Mouse (Mus musculus) hindbrain, embryonic 11.5 days (tissue): ENCODE data around the gene Zpld1. TPM values are rescaled to one million over a fixed set of nuclear protein-coding genes. Genes with fewer than 3 reads are reported as not detected.

ENCODE experiments used
- ATAC-seq: fragments of 200-750 bp; cut with Nextera tagmentation; 2 replicates; pipeline ENCODE4 v1.8.0; 2017; ENCODE audit warnings: mild to moderate bottlenecking, moderate TSS enrichment, moderate library complexity; ENCODE audit not compliant: low FRiP score
- DNase-seq: peaks from one replicate; pipeline ENCODE4 v3.0.0-alpha.2; 2015; ENCODE audit warnings: low spot score
- H3K27ac ChIP-seq: fragments of 300-500 bp; sonication (generic); 2 replicates; pipeline ENCODE4 v1.5.1; 2014; ENCODE audit warnings: mild to moderate bottlenecking, low read depth, low read length
- H3K27me3 ChIP-seq: fragments of 300-500 bp; sonication (generic); 2 replicates; pipeline ENCODE4 v1.6.1; 2014; ENCODE audit warnings: mild to moderate bottlenecking, low read length, moderate library complexity, mixed read lengths; ENCODE audit not compliant: control insufficient read depth, insufficient read depth
- H3K36me3 ChIP-seq: fragments of 300-500 bp; sonication (generic); 2 replicates; pipeline ENCODE4 v1.6.1; 2014; ENCODE audit warnings: mild to moderate bottlenecking, low read length, moderate library complexity, mixed read lengths; ENCODE audit not compliant: control insufficient read depth, insufficient read depth
- H3K4me1 ChIP-seq: fragments of 300-500 bp; sonication (generic); replicated peaks from 2 replicates; pipeline ENCODE4 v1.6.1; 2014; ENCODE audit warnings: low read length, mixed read lengths; ENCODE audit not compliant: control insufficient read depth, insufficient read depth
- H3K4me2 ChIP-seq: fragments of 300-500 bp; sonication (generic); replicated peaks from 2 replicates; pipeline ENCODE4 v1.6.1; 2014; ENCODE audit warnings: mild to moderate bottlenecking, low read depth, low read length
- H3K4me3 ChIP-seq: fragments of 300-500 bp; sonication (generic); 2 replicates; pipeline ENCODE4 v1.5.1; 2014; ENCODE audit warnings: low read depth, low read length
- H3K9ac ChIP-seq: fragments of 300-500 bp; sonication (generic); 2 replicates; pipeline ENCODE4 v1.6.1; 2014; ENCODE audit warnings: low read depth, low read length
- H3K9me3 ChIP-seq: fragments of 300-500 bp; sonication (generic); 2 replicates; pipeline ENCODE4 v1.6.1; 2016; ENCODE audit warnings: low read length; ENCODE audit not compliant: control insufficient read depth
- WGBS: fragments of 180-500 bp; shearing (Covaris S2); extraction: QIAGEN DNeasy Blood & Tissue Kit; methylation state at CpG from one replicate; pipeline ENCODE4 v1.1.7; 2014; 5-methylcytosine and 5-hydroxymethylcytosine counted together
- polyA plus RNA-seq: library from polyadenylated mRNA; unstranded; fragments of >200 nt; fragmentation: Nextera tagmentation; extraction: Ambion mirVana; gene quantifications from 2 replicates; pipeline ENCODE4 v1.2.1, GENCODE M21; 2014

Zpld1 gene
- polyA plus RNA-seq = 2.0 and 2.1 TPM in 2 replicates

DNA sequence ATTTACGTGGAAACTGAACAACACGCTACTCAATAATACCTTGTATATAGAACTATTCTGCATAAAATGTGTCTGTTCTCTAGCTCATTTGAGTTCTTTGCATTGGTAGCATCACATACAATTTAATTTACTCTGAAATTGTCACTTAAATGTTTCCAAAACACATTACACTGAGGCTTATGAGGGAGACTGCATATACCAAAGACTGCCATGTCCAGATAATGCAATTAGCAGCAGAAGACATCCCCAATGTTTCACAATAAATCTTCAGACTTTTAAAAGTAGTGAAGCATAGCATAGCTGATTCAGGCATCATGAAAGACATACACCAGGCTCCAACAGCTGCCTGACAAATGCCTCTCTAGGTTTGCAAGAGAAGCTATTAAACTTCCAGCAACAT, at the start of gene Zpld1:
Gene Zpld1 (minus strand): TSS at position 101 of the 400 bp plus-strand sequence.
- Histone ChIP-seq H3K4me3 (no peak within 1 kb of the TSS), H3K4me2 (no peak within 1 kb of the TSS), H3K27ac (no peak within 1 kb of the TSS), H3K4me1 (no peaks in the 10 kb centered on the region), H3K36me3 (no peaks in the 10 kb centered on the region), H3K9ac (no peak within 1 kb of the TSS), H3K27me3 (no peaks in the 10 kb centered on the region), H3K9me3 (no peaks in the 10 kb centered on the region)
- ATAC-seq (no peak), DNase-seq (no peak)
- 95% methylated on average over 2 of the region's 2 CpGs for WGBS

GRCm38 (mm10) chr16:55345644-55346043, 47.9 kb upstream of the Zpld1 start:
- Histone ChIP-seq H3K27ac (no peak overlapping the region), H3K9ac (no peak overlapping the region), H3K4me2 (no peak overlapping the region), H3K27me3 (no peaks in the 10 kb centered on the region), H3K36me3 (no peaks in the 10 kb centered on the region), H3K4me1 (no peaks in the 10 kb centered on the region), H3K9me3 (no peaks in the 10 kb centered on the region), H3K4me3 (no peak overlapping the region)
- WGBS = 73% methylated on average over 3 of the region's 3 CpGs
- DNase-seq (no peak), ATAC-seq (no peak)

- no peaks in the 10 kb centered on the region for H3K27me3 ChIP-seq
- 46% methylated on average over 7 of the region's 8 CpGs for WGBS
- peak overlapping the region; percentile 43; the same call in 1 of the 2 replicates for H3K27ac ChIP-seq
- H3K9me3 ChIP-seq = no peaks in the 10 kb centered on the region
- peak; percentile 68 for DNase-seq
- H3K4me2 ChIP-seq = no peak overlapping the region
- H3K4me3 ChIP-seq = no peak overlapping the region
- ATAC-seq = peak; percentile 99
- H3K36me3 ChIP-seq = no peaks in the 10 kb centered on the region
- no peaks in the 10 kb centered on the region for H3K4me1 ChIP-seq
- no peak overlapping the region for H3K9ac ChIP-seq
Measured at GRCm38 (mm10) chr16:55321542-55322514, 24.0 kb upstream of the Zpld1 start.

DNA sequence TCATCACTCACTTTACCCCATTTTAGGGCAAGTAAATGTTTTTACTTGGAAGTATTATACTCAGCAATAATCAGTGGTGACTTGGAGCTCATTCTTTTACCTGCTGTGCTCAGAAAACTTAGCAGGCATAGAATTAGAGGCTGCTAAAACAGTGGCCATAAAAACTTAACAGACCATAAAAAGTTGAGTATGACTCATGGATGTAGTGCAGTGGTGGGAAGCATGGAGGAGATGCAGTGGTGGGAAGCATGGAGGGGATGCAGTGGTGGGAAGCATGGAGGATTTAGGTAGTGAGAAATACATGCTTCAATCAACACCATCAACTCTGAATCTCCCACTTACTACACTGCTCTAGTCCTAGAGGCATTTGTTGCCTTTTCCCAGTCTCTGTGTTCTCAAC, 19.2 kb upstream of the Zpld1 start:
- Histone ChIP-seq H3K27me3 (no peaks in the 10 kb centered on the region), H3K27ac (no peak overlapping the region), H3K4me1 (no peaks in the 10 kb centered on the region), H3K9ac (no peak overlapping the region), H3K4me3 (no peak overlapping the region), H3K36me3 (no peaks in the 10 kb centered on the region), H3K4me2 (no peak overlapping the region), H3K9me3 (no peaks in the 10 kb centered on the region)
- ATAC-seq (no peak), DNase-seq (no peak)

- 85% methylated on average over 3 of the region's 3 CpGs for WGBS
- H3K4me3 ChIP-seq = no peak overlapping the region
- H3K27ac ChIP-seq = no peak overlapping the region
- ATAC-seq (no peak), DNase-seq (no peak)
- H3K4me1 ChIP-seq = no peaks in the 10 kb centered on the region
- no peaks in the 10 kb centered on the region for H3K9me3 ChIP-seq
- H3K27me3 ChIP-seq = no peaks in the 10 kb centered on the region
- H3K9ac ChIP-seq = no peak overlapping the region
- no peaks in the 10 kb centered on the region for H3K36me3 ChIP-seq
- H3K4me2 ChIP-seq = no peak overlapping the region
Measured at GRCm38 (mm10) chr16:55312106-55312505, 14.3 kb upstream of the Zpld1 start.

DNA sequence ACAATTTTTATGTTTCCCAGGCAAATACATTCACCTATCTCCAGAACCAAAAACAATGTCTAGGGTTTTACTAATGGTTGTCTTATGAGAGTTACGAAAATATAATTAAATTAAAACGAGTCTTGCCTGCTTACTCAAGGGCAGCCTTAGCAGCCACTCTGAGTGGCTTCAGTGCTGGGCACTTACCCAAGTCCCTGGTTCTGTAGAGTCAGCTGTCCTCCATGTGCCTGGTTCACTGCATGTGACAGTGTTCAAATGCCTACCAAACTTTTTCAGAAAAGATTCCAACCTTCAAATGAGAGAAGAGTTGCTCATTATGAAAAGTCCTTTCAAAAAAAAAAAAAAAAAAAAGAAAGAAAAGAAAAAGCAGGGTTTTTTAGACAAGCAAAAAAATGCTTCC, 15.1 kb downstream of the Zpld1 start:
- Histone ChIP-seq H3K4me2 (no peak overlapping the region), H3K9me3 (no peaks in the 10 kb centered on the region), H3K27me3 (no peaks in the 10 kb centered on the region), H3K4me3 (no peak overlapping the region), H3K36me3 (no peaks in the 10 kb centered on the region), H3K27ac (no peak overlapping the region), H3K4me1 (no peaks in the 10 kb centered on the region), H3K9ac (no peak overlapping the region)
- DNase-seq (no peak), ATAC-seq (no peak)
- 88% methylated on average over 2 of the region's 2 CpGs for WGBS

DNA sequence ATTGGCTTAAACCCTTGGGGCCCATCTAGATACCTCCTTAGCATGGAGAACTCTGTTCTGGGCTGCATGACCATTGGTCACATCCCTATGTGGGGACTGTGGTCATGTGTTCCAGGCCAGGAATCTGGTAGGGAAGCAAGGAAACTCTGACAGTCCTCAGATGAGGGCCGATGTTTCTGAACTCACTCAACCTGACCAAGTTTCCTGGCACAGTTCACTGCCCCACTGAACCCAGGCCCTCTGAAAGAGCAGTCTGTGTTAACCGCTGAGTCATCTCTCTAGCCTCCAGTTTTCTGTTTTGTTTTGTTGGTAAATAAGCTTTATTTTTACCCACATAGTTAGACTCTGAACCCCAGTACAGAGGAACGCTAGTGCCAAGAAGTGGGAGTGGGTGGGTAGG, 20.3 kb downstream of the Zpld1 start:
- Histone ChIP-seq H3K9me3 (no peaks in the 10 kb centered on the region), H3K4me3 (no peak overlapping the region), H3K36me3 (no peaks in the 10 kb centered on the region), H3K4me1 (no peaks in the 10 kb centered on the region), H3K27me3 (no peaks in the 10 kb centered on the region), H3K27ac (no peak overlapping the region), H3K4me2 (no peak overlapping the region), H3K9ac (no peak overlapping the region)
- 88% methylated on average over 3 of the region's 3 CpGs for WGBS
- no peak for DNase-seq
- no peak for ATAC-seq

DNA sequence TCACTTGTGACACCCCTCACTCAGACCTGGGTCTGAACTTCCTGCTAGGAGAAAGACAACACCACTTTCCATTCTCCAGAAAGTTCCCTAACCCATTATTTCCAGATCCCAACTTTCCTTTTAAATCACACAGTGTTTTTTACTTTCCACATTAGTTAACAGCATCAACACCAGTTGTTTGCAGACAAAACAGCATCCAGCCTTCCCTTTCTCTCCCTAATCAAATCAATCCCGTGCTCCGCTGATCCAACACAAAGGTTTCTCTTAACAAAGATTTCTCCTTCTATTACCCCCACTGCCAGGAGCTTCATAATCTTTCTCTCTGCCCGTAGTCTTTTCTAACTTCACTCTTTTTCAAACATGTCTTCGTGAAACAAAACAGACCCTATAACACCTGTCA, 32.5 kb downstream of the Zpld1 start:
- whole genome bisulfite sequencing = 17% methylated on average over 4 of the region's 4 CpGs
- ATAC-seq = no peak
- H3K4me2 ChIP-seq = no peak overlapping the region

More for the DNA sequence above, 32.5 kb downstream of the Zpld1 start:
- DNase-seq = peak; percentile 11
- Histone ChIP-seq H3K27me3 (no peaks in the 10 kb centered on the region), H3K36me3 (no peaks in the 10 kb centered on the region), H3K9ac (no peak overlapping the region), H3K9me3 (no peaks in the 10 kb centered on the region), H3K27ac (no peak overlapping the region), H3K4me3 (no peak overlapping the region), H3K4me1 (no peaks in the 10 kb centered on the region)
